ENCODE assay signal across 19 mouse cellular contexts in genomic region chr2:59870526-59870925, GRCm38 (mm10). TPM values are rescaled to one million over a fixed set of nuclear protein-coding genes. Genes with fewer than 3 reads are reported as not detected.
DNase-seq lines count a peak whose midpoint lies in the region; ATAC-seq lines count a peak whose summit lies in the region.
"Had no signal": no experiment of that assay in that cellular context is flagged by ENCODE, and none has a peak within 500 bp of the region (broad histone marks: within the 10 kb centered on the region; RNA-seq: fewer than 3 reads in every experiment).

No protein-coding gene starts in this region.

- ATAC-seq in megakaryocyte-erythroid progenitor cell, adult 5-6 weeks (replicated peaks; ENCODE audit: low FRiP score, low TSS enrichment, poor library complexity, severe bottlenecking), result 0 out of 2 replicates have a peak, but pooled peaks have one; percentile 33
- ATAC-seq: forebrain, embryonic 13.5 days; forebrain, postnatal 0 days; hindbrain, embryonic 16.5 days; inflammation-experienced regulatory T-cells, adult 6 months; intestine, postnatal 0 days had no signal

- peak; percentile 42 for DNase-seq in adrenal gland, postnatal 14 days
- no peak for DNase-seq in adrenal gland, postnatal 4 days (ENCODE audit: low spot score in 2 of 2)
- peak; percentile 22 for DNase-seq in 416B (ENCODE audit: low read depth)
- DNase-seq in adrenal gland, postnatal 25 days, result peak; percentile 19
- DNase-seq in kidney, adult 8-10 months, result no peak
- DNase-seq in T-cell, adult 2 months (ENCODE audit: low spot score), result no peak
- DNase-seq: cerebellum, adult 11-12 months; cerebellum, adult 9-10 months; cerebellum, postnatal 25 days; forebrain, postnatal 0 days; heart, adult 18-20 months; heart, postnatal 10 days; heart, postnatal 4 days; kidney, adult 9 months had no signal

RNA-seq across cellular contexts. Expression of gene Wdsub1, which starts 11.9 kb away (rescaled TPM):
- total RNA-seq in adrenal gland, postnatal 14 days (2021), result 16.7 and 19.7 TPM in 2 replicates
- total RNA-seq in adrenal gland, postnatal 4 days (2021), result 10 to 100 TPM; 26.1 to 26.6 TPM
- total RNA-seq in adrenal gland, postnatal 25 days (2021), result 20.1 and 20.6 TPM in 2 replicates
- total RNA-seq in megakaryocyte-erythroid progenitor cell, adult 5-6 weeks (2014; fragmentation: Nextera tagmentation), result 21.0 and 68.0 TPM in 2 replicates
- 42.3 and 48.3 TPM in 2 replicates for total RNA-seq in megakaryocyte-erythroid progenitor cell, adult 5-6 weeks (2017)

Comparison
In these comparisons a context has a peak if more than half of its experiments do, and no peak if none do; other contexts are left out.
1. DNase-seq: peak in adrenal gland, postnatal 14 days (single experiment), 416B (single experiment) and adrenal gland, postnatal 25 days (single experiment); none in adrenal gland, postnatal 4 days (0 of 2), kidney, adult 8-10 months (0 of 2) and T-cell, adult 2 months (single experiment).